Mouse (Mus musculus) limb, embryonic 12.5 days (tissue): ENCODE data around the gene Gm36028. TPM values are rescaled to one million over a fixed set of nuclear protein-coding genes. Genes with fewer than 3 reads are reported as not detected.

Source experiments
- ATAC-seq: fragments of 200-750 bp; cut with Nextera tagmentation; 2 replicates; pipeline ENCODE4 v1.8.0; 2017; ENCODE audit warnings: low read depth, moderate TSS enrichment; ENCODE audit not compliant: insufficient number of reproducible peaks, insufficient read depth, low FRiP score, low TSS enrichment
- H3K27ac ChIP-seq: fragments of 300-500 bp; sonication (generic); 2 replicates; pipeline ENCODE4 v1.5.1; 2016; ENCODE audit warnings: mild to moderate bottlenecking, moderate library complexity
- H3K27me3 ChIP-seq: fragments of 300-500 bp; sonication (generic); 2 replicates; pipeline ENCODE4 v1.6.1; 2016; ENCODE audit warnings: mild to moderate bottlenecking, moderate library complexity
- H3K36me3 ChIP-seq: fragments of 300-500 bp; sonication (generic); 2 replicates; pipeline ENCODE4 v1.6.1; 2016; ENCODE audit warnings: mild to moderate bottlenecking, moderate library complexity
- H3K4me1 ChIP-seq: fragments of 300-500 bp; sonication (generic); replicated peaks from 2 replicates; pipeline ENCODE4 v1.6.1; 2016
- H3K4me2 ChIP-seq: fragments of 300-500 bp; sonication (generic); 2 replicates; pipeline ENCODE4 v1.6.1; 2016; ENCODE audit warnings: mild to moderate bottlenecking, moderate library complexity
- H3K4me3 ChIP-seq: fragments of 300-500 bp; sonication (generic); replicated peaks from 2 replicates; pipeline ENCODE4 v1.5.1; 2016; ENCODE audit warnings: mild to moderate bottlenecking
- H3K9ac ChIP-seq: fragments of 300-500 bp; sonication (generic); replicated peaks from 2 replicates; pipeline ENCODE4 v1.6.1; 2016; ENCODE audit warnings: mild to moderate bottlenecking, moderate library complexity
- H3K9me3 ChIP-seq: fragments of 300-500 bp; sonication (generic); 2 replicates; pipeline ENCODE4 v1.6.1; 2016; ENCODE audit warnings: mild to moderate bottlenecking, moderate library complexity
- WGBS: fragments of 180-500 bp; shearing (Covaris S2); methylation state at CpG from one replicate; pipeline ENCODE4 v1.1.7; 2016; 5-methylcytosine and 5-hydroxymethylcytosine counted together
- polyA plus RNA-seq: library from polyadenylated mRNA; unstranded; fragments of >200 nt; fragmentation: Nextera tagmentation; extraction: Ambion mirVana; gene quantifications from 2 replicates; pipeline ENCODE4 v1.2.1, GENCODE M21; 2016

Gm36028 gene
- polyA plus RNA-seq, 1 experiment from 2014 or later, result 0.19 TPM

GRCm38 (mm10) chr16:37857495-37857894 is 3.5 kb downstream of the Gm36028 start:
- 89% methylated on average over 8 of the region's 8 CpGs for WGBS
- H3K4me3 ChIP-seq, result no peak overlapping the region
- no peak overlapping the region for H3K4me2 ChIP-seq
- no peak overlapping the region for H3K27ac ChIP-seq
- H3K9ac ChIP-seq, result no peak overlapping the region
- peaks cover 4% of the 10 kb centered on the region; the same call in 1 of the 2 replicates for H3K9me3 ChIP-seq
- no peak for ATAC-seq
- H3K4me1 ChIP-seq, result no peaks in the 10 kb centered on the region
- H3K27me3 ChIP-seq, result no peaks in the 10 kb centered on the region
- H3K36me3 ChIP-seq, result no peaks in the 10 kb centered on the region

- Histone ChIP-seq H3K36me3 (no peaks in the 10 kb centered on the region), H3K9me3 (no peaks in the 10 kb centered on the region), H3K9ac (no peak overlapping the region), H3K27me3 (no peaks in the 10 kb centered on the region), H3K27ac (no peak overlapping the region), H3K4me2 (no peak overlapping the region), H3K4me3 (no peak overlapping the region), H3K4me1 (peaks cover 5% of the 10 kb centered on the region; the same call in 1 of the 2 replicates)
- WGBS, result 64% methylated on average over 3 of the region's 3 CpGs
- ATAC-seq, result no peak
Observed at GRCm38 (mm10) chr16:37856327-37856726, 4.6 kb downstream of the Gm36028 start.

- Histone ChIP-seq H3K4me1 (peaks cover 5% of the 10 kb centered on the region; the same call in 1 of the 2 replicates), H3K27me3 (no peaks in the 10 kb centered on the region), H3K4me2 (no peak overlapping the region), H3K36me3 (no peaks in the 10 kb centered on the region), H3K9ac (no peak overlapping the region), H3K9me3 (no peaks in the 10 kb centered on the region), H3K27ac (no peak overlapping the region), H3K4me3 (no peak overlapping the region)
- no peak for ATAC-seq
- WGBS, result 68% methylated on average over 8 of the region's 8 CpGs
Observed at GRCm38 (mm10) chr16:37855583-37855982, 5.4 kb downstream of the Gm36028 start.

- 81% methylated on average over 5 of the region's 5 CpGs for WGBS
- Histone ChIP-seq H3K4me1 (peaks cover 5% of the 10 kb centered on the region; the same call in 1 of the 2 replicates), H3K4me3 (no peak overlapping the region), H3K9me3 (no peaks in the 10 kb centered on the region), H3K36me3 (no peaks in the 10 kb centered on the region), H3K4me2 (no peak overlapping the region), H3K27me3 (no peaks in the 10 kb centered on the region), H3K9ac (no peak overlapping the region), H3K27ac (no peak overlapping the region)
- no peak for ATAC-seq
Observed at GRCm38 (mm10) chr16:37854593-37854992, 6.4 kb downstream of the Gm36028 start.

GRCm38 (mm10) chr16:37854054-37854453 is 6.9 kb downstream of the Gm36028 start:
- no peak for ATAC-seq
- Histone ChIP-seq H3K9me3 (no peaks in the 10 kb centered on the region), H3K36me3 (no peaks in the 10 kb centered on the region), H3K27ac (no peak overlapping the region), H3K4me1 (peaks cover 5% of the 10 kb centered on the region; the same call in 1 of the 2 replicates), H3K9ac (no peak overlapping the region), H3K4me3 (no peak overlapping the region), H3K4me2 (no peak overlapping the region), H3K27me3 (no peaks in the 10 kb centered on the region)
- WGBS, result 74% methylated on average over 14 of the region's 14 CpGs

GRCm38 (mm10) chr16:37853279-37853678 is 7.7 kb downstream of the Gm36028 start:
- Histone ChIP-seq H3K36me3 (no peaks in the 10 kb centered on the region), H3K4me2 (no peak overlapping the region), H3K27ac (no peak overlapping the region), H3K27me3 (no peaks in the 10 kb centered on the region), H3K4me1 (peaks cover 5% of the 10 kb centered on the region; the same call in 1 of the 2 replicates), H3K9ac (no peak overlapping the region), H3K4me3 (no peak overlapping the region), H3K9me3 (no peaks in the 10 kb centered on the region)
- ATAC-seq, result no peak
- WGBS, result 85% methylated on average over 9 of the region's 9 CpGs

GRCm38 (mm10) chr16:37851366-37851765 is 9.6 kb downstream of the Gm36028 start:
- ATAC-seq, result no peak
- Histone ChIP-seq H3K4me1 (peaks cover 5% of the 10 kb centered on the region; the same call in 1 of the 2 replicates), H3K4me3 (no peak overlapping the region), H3K27me3 (no peaks in the 10 kb centered on the region), H3K9me3 (no peaks in the 10 kb centered on the region), H3K27ac (0 out of 2 replicates have a peak overlapping the region, but pooled peaks have one; percentile 20), H3K36me3 (no peaks in the 10 kb centered on the region), H3K9ac (no peak overlapping the region), H3K4me2 (no peak overlapping the region)
- WGBS, result 19% methylated on average over 5 of the region's 5 CpGs

- H3K9ac ChIP-seq, result no peak overlapping the region
- H3K36me3 ChIP-seq, result no peaks in the 10 kb centered on the region
- no peak overlapping the region for H3K4me2 ChIP-seq
- ATAC-seq, result no peak
- H3K4me3 ChIP-seq, result no peak overlapping the region
- H3K27me3 ChIP-seq, result no peaks in the 10 kb centered on the region
- H3K27ac ChIP-seq, result no peak overlapping the region
- WGBS, result 87% methylated on average over 3 of the region's 3 CpGs
- H3K4me1 ChIP-seq, result peaks cover 5% of the 10 kb centered on the region; the same call in 1 of the 2 replicates
- no peaks in the 10 kb centered on the region for H3K9me3 ChIP-seq
Observed at GRCm38 (mm10) chr16:37847081-37847480, 13.9 kb downstream of the Gm36028 start.

GRCm38 (mm10) chr16:37845202-37845925 is 15.6 kb downstream of the Gm36028 start:
- Histone ChIP-seq H3K27ac (no peak overlapping the region), H3K36me3 (no peaks in the 10 kb centered on the region), H3K4me3 (no peak overlapping the region), H3K9me3 (no peaks in the 10 kb centered on the region), H3K4me2 (no peak overlapping the region), H3K9ac (no peak overlapping the region), H3K4me1 (no peaks in the 10 kb centered on the region), H3K27me3 (no peaks in the 10 kb centered on the region)
- WGBS, result 84% methylated on average over 7 of the region's 7 CpGs
- no peak for ATAC-seq

- Histone ChIP-seq H3K9me3 (no peaks in the 10 kb centered on the region), H3K4me3 (no peak overlapping the region), H3K27me3 (no peaks in the 10 kb centered on the region), H3K9ac (no peak overlapping the region), H3K36me3 (no peaks in the 10 kb centered on the region), H3K27ac (no peak overlapping the region), H3K4me1 (no peaks in the 10 kb centered on the region), H3K4me2 (no peak overlapping the region)
- no peak for ATAC-seq
- 91% methylated on average over 12 of the region's 12 CpGs for WGBS
Observed at GRCm38 (mm10) chr16:37843740-37844139, 17.2 kb downstream of the Gm36028 start.

- Histone ChIP-seq H3K27ac (no peak overlapping the region), H3K4me1 (no peaks in the 10 kb centered on the region), H3K27me3 (no peaks in the 10 kb centered on the region), H3K9me3 (no peaks in the 10 kb centered on the region), H3K9ac (no peak overlapping the region), H3K36me3 (0 out of 2 replicates have a peak, but pooled peaks cover under 1% of the 10 kb centered on the region), H3K4me3 (no peak overlapping the region), H3K4me2 (no peak overlapping the region)
- 60% methylated on average over 2 of the region's 2 CpGs for WGBS
- ATAC-seq, result no peak
Observed at GRCm38 (mm10) chr16:37842439-37842838, 18.5 kb downstream of the Gm36028 start.

- no peak overlapping the region for H3K27ac ChIP-seq
- no peak overlapping the region for H3K4me3 ChIP-seq
- H3K9ac ChIP-seq, result no peak overlapping the region
- H3K36me3 ChIP-seq, result peaks cover 45% of the 10 kb centered on the region
- H3K9me3 ChIP-seq, result no peaks in the 10 kb centered on the region
- 67% methylated on average over 3 of the region's 3 CpGs for WGBS
- no peaks in the 10 kb centered on the region for H3K27me3 ChIP-seq
- H3K4me2 ChIP-seq, result no peak overlapping the region
- H3K4me1 ChIP-seq, result no peaks in the 10 kb centered on the region
- ATAC-seq, result no peak
Observed at GRCm38 (mm10) chr16:37837571-37837970, 23.4 kb downstream of the Gm36028 start.
